Mouse (Mus musculus): Measurements from ENCODE around the gene Fam160b1. TPM values are rescaled to one million over a fixed set of nuclear protein-coding genes. Genes with fewer than 3 reads are reported as not detected.

Fam160b1 gene
- polyA plus RNA-seq, 1 experiment from 2014 or later = 14.9 TPM

GRCm38 (mm10) chr19:57353228-57353627 lies 7.3 kb upstream of the Fam160b1 start:
- DNase-seq (ENCODE audit: low spot score) (peak; percentile 32), ATAC-seq (no peak)
- H3K27ac ChIP-seq (ENCODE audit: low read length) = no peak overlapping the region
- H3K9me3 ChIP-seq (ENCODE audit: low read length) = no peaks in the 10 kb centered on the region
- no peak overlapping the region for H3K9ac ChIP-seq (replicated peaks; ENCODE audit: low read depth)
- WGBS = 64% methylated on average over 10 of the region's 10 CpGs
- H3K36me3 ChIP-seq (ENCODE audit: insufficient read depth, low read length) = no peaks in the 10 kb centered on the region
- no peaks in the 10 kb centered on the region for H3K27me3 ChIP-seq (replicated peaks; ENCODE audit: insufficient read depth, low read length)
- peaks cover 17% of the 10 kb centered on the region; the same call in 1 of the 2 replicates for H3K4me1 ChIP-seq (ENCODE audit: insufficient read depth, low read depth, low read length)
- no peak overlapping the region for H3K4me3 ChIP-seq (ENCODE audit: low read depth, low read length)
- H3K4me2 ChIP-seq (replicated peaks; ENCODE audit: low read depth, low read length) = no peak overlapping the region
- TF ChIP-seq CTCF (IDR thresholded peaks at IDR 0.05) = no peak
- no peak for TF ChIP-seq EP300 (IDR thresholded peaks at IDR 0.05)

- H3K4me1 ChIP-seq (ENCODE audit: insufficient read depth, low read depth, low read length) = peaks cover 17% of the 10 kb centered on the region; the same call in 1 of the 2 replicates
Observed at GRCm38 (mm10) chr19:57354050-57354449, 6.4 kb upstream of the Fam160b1 start.

GRCm38 (mm10) chr19:57354715-57355114 lies 5.8 kb upstream of the Fam160b1 start:
- ATAC-seq (no peak), DNase-seq (ENCODE audit: low spot score) (no peak)
- H3K9me3 ChIP-seq (ENCODE audit: low read length) = no peaks in the 10 kb centered on the region
- WGBS = 48% methylated on average over 6 of the region's 6 CpGs
- no peak overlapping the region for H3K9ac ChIP-seq (replicated peaks; ENCODE audit: low read depth)
- 0 out of 2 replicates have a peak overlapping the region, but pooled peaks have one; percentile 37 for H3K4me2 ChIP-seq (replicated peaks; ENCODE audit: low read depth, low read length)
- H3K27ac ChIP-seq (ENCODE audit: low read length) = peak overlapping the region; percentile 47
- no peak overlapping the region for H3K4me3 ChIP-seq (ENCODE audit: low read depth, low read length)
- TF ChIP-seq EP300 (IDR thresholded peaks at IDR 0.05) = no peak
- TF ChIP-seq CTCF (IDR thresholded peaks at IDR 0.05) = no peak
- H3K36me3 ChIP-seq (ENCODE audit: insufficient read depth, low read length) = no peaks in the 10 kb centered on the region
- H3K4me1 ChIP-seq (ENCODE audit: insufficient read depth, low read depth, low read length) = peaks cover 20% of the 10 kb centered on the region; the same call in 1 of the 2 replicates
- H3K27me3 ChIP-seq (replicated peaks; ENCODE audit: insufficient read depth, low read length) = no peaks in the 10 kb centered on the region

More at GRCm38 (mm10) chr19:57354050-57354449, 6.4 kb upstream of the Fam160b1 start:
- no peaks in the 10 kb centered on the region for H3K9me3 ChIP-seq (ENCODE audit: low read length)
- H3K4me3 ChIP-seq (ENCODE audit: low read depth, low read length) = no peak overlapping the region
- H3K27me3 ChIP-seq (replicated peaks; ENCODE audit: insufficient read depth, low read length) = no peaks in the 10 kb centered on the region
- TF ChIP-seq EP300 (IDR thresholded peaks at IDR 0.05) (no peak), CTCF (IDR thresholded peaks at IDR 0.05) (no peak)
- no peak overlapping the region for H3K4me2 ChIP-seq (replicated peaks; ENCODE audit: low read depth, low read length)
- 90% methylated on average over 11 of the region's 11 CpGs for WGBS
- no peak overlapping the region for H3K27ac ChIP-seq (ENCODE audit: low read length)
- no peak for DNase-seq (ENCODE audit: low spot score)
- no peak for ATAC-seq
- no peaks in the 10 kb centered on the region for H3K36me3 ChIP-seq (ENCODE audit: insufficient read depth, low read length)
- no peak overlapping the region for H3K9ac ChIP-seq (replicated peaks; ENCODE audit: low read depth)

DNA sequence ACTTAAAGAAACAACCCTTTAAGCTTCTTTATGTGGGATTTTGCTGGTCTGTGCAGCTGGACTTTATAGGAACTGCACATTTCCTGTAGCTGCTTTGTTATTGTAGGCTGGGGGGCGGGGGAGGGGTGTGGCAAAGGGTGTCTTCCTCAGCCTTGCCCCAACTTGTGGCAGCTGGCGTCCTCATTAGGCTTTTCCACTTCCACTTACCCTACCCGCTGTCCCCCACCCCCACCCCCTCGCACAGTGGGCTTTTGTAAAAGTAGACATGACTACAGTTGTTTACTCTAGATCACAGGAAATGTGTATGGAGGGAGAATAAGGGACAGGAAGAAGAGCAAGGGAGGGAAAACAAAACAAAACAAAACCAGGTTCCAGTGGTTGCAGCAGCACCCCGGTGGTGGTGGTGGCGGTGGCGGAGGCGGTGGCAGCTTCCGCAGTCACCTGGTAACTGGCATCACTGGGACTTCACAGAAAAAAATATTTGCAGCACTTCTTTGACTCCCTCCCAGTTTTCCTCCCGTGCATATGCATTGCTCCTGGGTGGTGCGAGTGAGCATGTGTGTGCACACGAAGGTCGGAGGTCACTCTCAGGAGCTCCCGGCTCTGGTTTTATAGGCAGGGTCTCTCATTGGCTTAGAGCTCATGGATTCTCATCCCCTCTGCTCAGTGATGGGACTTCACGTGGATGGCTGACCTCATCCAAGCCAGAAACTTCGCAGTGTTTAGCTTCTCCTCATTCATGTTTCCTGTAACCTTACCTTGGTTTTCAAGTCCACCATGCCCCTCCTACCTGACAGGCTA lies 4.8 kb upstream of the Fam160b1 start:
- Histone ChIP-seq H3K9me3 (ENCODE audit: low read length) (no peaks in the 10 kb centered on the region), H3K4me2 (replicated peaks; ENCODE audit: low read depth, low read length) (peak overlapping the region; percentile 37), H3K27me3 (replicated peaks; ENCODE audit: insufficient read depth, low read length) (no peaks in the 10 kb centered on the region), H3K9ac (replicated peaks; ENCODE audit: low read depth) (no peak overlapping the region), H3K36me3 (ENCODE audit: insufficient read depth, low read length) (no peaks in the 10 kb centered on the region), H3K27ac (ENCODE audit: low read length) (peak overlapping the region; percentile 47), H3K4me1 (ENCODE audit: insufficient read depth, low read depth, low read length) (peaks cover 20% of the 10 kb centered on the region; the same call in 1 of the 2 replicates), H3K4me3 (ENCODE audit: low read depth, low read length) (no peak overlapping the region)
- no peak for TF ChIP-seq CTCF (IDR thresholded peaks at IDR 0.05)
- TF ChIP-seq EP300 (IDR thresholded peaks at IDR 0.05) = peak; percentile 35; the same call in 1 of the 2 replicates
- peak; percentile 62 for DNase-seq (ENCODE audit: low spot score)
- peak; percentile 64 for ATAC-seq
- 47% methylated on average over 16 of the region's 16 CpGs for WGBS

DNA sequence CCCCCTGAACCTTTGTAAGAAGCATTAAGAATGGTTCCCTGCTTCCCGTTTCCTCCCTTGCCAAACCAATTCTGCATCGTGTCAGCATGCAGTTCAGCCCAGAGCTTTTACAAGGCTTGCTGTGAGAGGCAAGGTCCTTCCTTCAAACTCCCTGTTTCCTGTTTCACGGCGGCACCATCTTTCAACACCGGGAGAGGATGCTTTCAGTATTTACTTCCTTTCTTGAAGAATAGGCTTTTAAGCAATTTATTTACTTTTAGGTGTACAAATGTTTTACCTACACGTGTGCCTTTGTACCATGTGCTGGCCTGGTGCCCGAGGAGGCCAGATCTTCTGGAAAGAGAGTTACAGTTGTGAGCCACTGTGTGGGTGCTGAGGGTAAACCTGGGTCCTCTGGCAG lies 4.2 kb upstream of the Fam160b1 start:
- Histone ChIP-seq H3K9ac (replicated peaks; ENCODE audit: low read depth) (no peak overlapping the region), H3K36me3 (ENCODE audit: insufficient read depth, low read length) (no peaks in the 10 kb centered on the region), H3K9me3 (ENCODE audit: low read length) (no peaks in the 10 kb centered on the region), H3K27ac (ENCODE audit: low read length) (peak overlapping the region; percentile 47), H3K27me3 (replicated peaks; ENCODE audit: insufficient read depth, low read length) (no peaks in the 10 kb centered on the region), H3K4me2 (replicated peaks; ENCODE audit: low read depth, low read length) (peak overlapping the region; percentile 37), H3K4me3 (ENCODE audit: low read depth, low read length) (no peak overlapping the region), H3K4me1 (ENCODE audit: insufficient read depth, low read depth, low read length) (peaks cover 20% of the 10 kb centered on the region; the same call in 1 of the 2 replicates)
- WGBS = 22% methylated on average over 7 of the region's 7 CpGs
- ATAC-seq (no peak), DNase-seq (ENCODE audit: low spot score) (peak; percentile 35)
- TF ChIP-seq CTCF (IDR thresholded peaks at IDR 0.05) = no peak
- TF ChIP-seq EP300 (IDR thresholded peaks at IDR 0.05) = peak; percentile 34; the same call in 1 of the 2 replicates

DNA sequence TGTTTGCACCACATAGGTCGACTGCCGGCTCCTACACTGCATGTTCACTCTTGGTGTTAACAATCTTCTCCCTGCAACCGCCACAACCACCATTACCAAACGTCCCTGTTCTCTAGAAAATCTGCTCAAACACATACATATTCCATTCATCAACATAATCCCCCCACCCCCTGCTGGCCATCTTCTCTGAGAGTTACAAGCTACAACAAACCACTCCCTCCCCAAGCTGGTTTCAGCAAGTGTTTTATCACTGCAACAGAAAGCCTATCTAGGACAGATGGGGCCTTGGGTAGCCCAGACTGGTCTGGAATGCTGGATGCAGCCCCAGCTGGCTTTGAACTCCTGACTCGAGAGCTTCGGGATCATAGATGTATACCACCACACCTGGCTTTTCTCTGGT lies 3.2 kb upstream of the Fam160b1 start:
- H3K27ac ChIP-seq (ENCODE audit: low read length) = no peak overlapping the region
- ATAC-seq (no peak), DNase-seq (ENCODE audit: low spot score) (no peak)
- no peak overlapping the region for H3K9ac ChIP-seq (replicated peaks; ENCODE audit: low read depth)
- no peak for TF ChIP-seq EP300 (IDR thresholded peaks at IDR 0.05)
- no peak for TF ChIP-seq CTCF (IDR thresholded peaks at IDR 0.05)
- no peaks in the 10 kb centered on the region for H3K9me3 ChIP-seq (ENCODE audit: low read length)
- peaks cover 20% of the 10 kb centered on the region; the same call in 1 of the 2 replicates for H3K4me1 ChIP-seq (ENCODE audit: insufficient read depth, low read depth, low read length)
- no peak overlapping the region for H3K4me2 ChIP-seq (replicated peaks; ENCODE audit: low read depth, low read length)
- 80% methylated on average over 6 of the region's 6 CpGs for WGBS
- H3K27me3 ChIP-seq (replicated peaks; ENCODE audit: insufficient read depth, low read length) = no peaks in the 10 kb centered on the region
- no peaks in the 10 kb centered on the region for H3K36me3 ChIP-seq (ENCODE audit: insufficient read depth, low read length)
- H3K4me3 ChIP-seq (ENCODE audit: low read depth, low read length) = no peak overlapping the region
